Mouse (Mus musculus) limb, embryonic 15.5 days (tissue): Measurements from ENCODE around the gene Ltb4r2. TPM values are rescaled to one million over a fixed set of nuclear protein-coding genes. Genes with fewer than 3 reads are reported as not detected.

ENCODE experiments used
- ATAC-seq: fragments of 200-750 bp; cut with Nextera tagmentation; 2 replicates; pipeline ENCODE4 v1.8.0; 2017; ENCODE audit warnings: low read depth, moderate TSS enrichment; ENCODE audit not compliant: insufficient number of reproducible peaks, low FRiP score, low TSS enrichment
- H3K27ac ChIP-seq: fragments of 300-500 bp; sonication (generic); 2 replicates; pipeline ENCODE4 v1.5.1; 2015; ENCODE audit warnings: moderate library complexity, mild to moderate bottlenecking, inconsistent platforms
- H3K27me3 ChIP-seq: fragments of 300-500 bp; sonication (generic); 2 replicates; pipeline ENCODE4 v1.6.1; 2015; ENCODE audit warnings: inconsistent platforms
- H3K36me3 ChIP-seq: fragments of 300-500 bp; sonication (generic); 2 replicates; pipeline ENCODE4 v1.6.1; 2015; ENCODE audit warnings: inconsistent platforms
- H3K4me1 ChIP-seq: fragments of 300-500 bp; sonication (generic); 2 replicates; pipeline ENCODE4 v1.6.1; 2015; ENCODE audit warnings: inconsistent platforms
- H3K4me2 ChIP-seq: fragments of 300-500 bp; sonication (generic); 2 replicates; pipeline ENCODE4 v1.6.1; 2015; ENCODE audit warnings: mild to moderate bottlenecking, inconsistent platforms
- H3K4me3 ChIP-seq: fragments of 300-500 bp; sonication (generic); 2 replicates; pipeline ENCODE4 v1.5.1; 2015; ENCODE audit warnings: mild to moderate bottlenecking, inconsistent platforms
- H3K9ac ChIP-seq: fragments of 300-500 bp; sonication (generic); 2 replicates; pipeline ENCODE4 v1.6.1; 2015; ENCODE audit warnings: inconsistent platforms
- H3K9me3 ChIP-seq: fragments of 300-500 bp; sonication (generic); 2 replicates; pipeline ENCODE4 v1.6.1; 2016; ENCODE audit warnings: inconsistent platforms
- WGBS: fragments of 180-500 bp; shearing (Covaris S2); methylation state at CpG from one replicate; pipeline ENCODE4 v1.1.7; 2015; 5-methylcytosine and 5-hydroxymethylcytosine counted together
- polyA plus RNA-seq: library from polyadenylated mRNA; unstranded; fragments of >200 nt; fragmentation: Nextera tagmentation; extraction: Ambion mirVana; gene quantifications from 2 replicates; pipeline ENCODE4 v1.2.1, GENCODE M21; 2015

Ltb4r2 gene
- polyA plus RNA-seq, 1 experiment from 2014 or later = 0.83 TPM

GRCm38 (mm10) chr14:55722438-55722945 lies 38.7 kb upstream of the Ltb4r2 start:
- Histone ChIP-seq H3K36me3 (peaks cover 20% of the 10 kb centered on the region), H3K27ac (no peak overlapping the region), H3K27me3 (no peaks in the 10 kb centered on the region), H3K9me3 (no peaks in the 10 kb centered on the region), H3K4me1 (0 out of 2 replicates have a peak, but pooled peaks cover 10% of the 10 kb centered on the region), H3K9ac (no peak overlapping the region), H3K4me2 (peak overlapping the region; percentile 70), H3K4me3 (peak overlapping the region; percentile 89)
- ATAC-seq = no peak
- 47% methylated on average over 8 of the region's 8 CpGs for whole genome bisulfite sequencing

DNA sequence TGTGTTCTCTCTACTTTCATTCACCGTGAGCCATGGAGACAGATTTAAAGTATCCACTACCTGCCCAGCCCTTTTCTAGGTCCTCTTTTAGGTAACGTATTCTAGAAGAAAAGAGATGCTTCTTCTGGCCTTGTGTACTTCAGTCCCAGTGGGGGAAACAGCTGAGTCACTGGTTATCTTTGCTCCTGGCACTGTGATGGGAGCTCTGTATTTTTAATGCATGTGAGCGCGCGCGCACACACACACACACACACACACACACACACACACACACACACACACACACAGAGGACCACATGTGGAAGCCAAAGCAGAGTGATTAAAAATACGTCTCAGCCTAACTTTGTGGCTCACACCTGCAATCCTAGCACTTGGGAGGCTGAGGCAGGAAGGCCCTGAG lies 37.8 kb upstream of the Ltb4r2 start:
- Histone ChIP-seq H3K27ac (no peak overlapping the region), H3K27me3 (no peaks in the 10 kb centered on the region), H3K9me3 (no peaks in the 10 kb centered on the region), H3K36me3 (peaks cover 14% of the 10 kb centered on the region), H3K4me1 (0 out of 2 replicates have a peak, but pooled peaks cover 10% of the 10 kb centered on the region), H3K4me2 (no peak overlapping the region), H3K9ac (no peak overlapping the region), H3K4me3 (no peak overlapping the region)
- 92% methylated on average over 7 of the region's 7 CpGs for WGBS
- no peak for ATAC-seq

DNA sequence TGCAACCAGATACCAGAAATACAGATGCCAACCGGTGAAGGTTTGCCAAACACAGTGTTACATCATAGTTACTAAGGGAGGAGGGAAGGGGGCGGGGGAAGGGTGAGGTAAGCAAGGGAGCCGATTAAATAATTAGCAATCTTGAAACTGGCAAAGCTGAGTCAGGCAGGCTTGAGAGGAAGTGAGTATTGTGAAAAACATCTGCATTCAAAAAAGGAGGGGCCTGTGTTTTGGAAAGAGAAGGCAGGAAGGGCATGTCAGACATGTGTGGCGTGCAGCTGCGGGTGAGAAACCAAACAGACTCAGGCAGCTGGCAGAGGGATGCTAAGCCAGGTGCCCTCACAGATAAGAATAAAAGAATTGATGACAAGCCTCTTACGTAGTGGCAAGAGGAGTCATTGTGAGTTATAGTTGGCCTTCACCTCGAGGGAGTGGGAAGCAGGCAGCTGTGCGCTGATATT lies 36.8 kb upstream of the Ltb4r2 start:
- H3K4me3 ChIP-seq = no peak overlapping the region
- no peak overlapping the region for H3K27ac ChIP-seq
- 0 out of 2 replicates have a peak, but pooled peaks cover 10% of the 10 kb centered on the region for H3K4me1 ChIP-seq
- no peak for ATAC-seq
- no peak overlapping the region for H3K9ac ChIP-seq
- no peaks in the 10 kb centered on the region for H3K9me3 ChIP-seq
- H3K4me2 ChIP-seq = no peak overlapping the region
- WGBS = 55% methylated on average over 8 of the region's 8 CpGs
- peaks cover 5% of the 10 kb centered on the region for H3K36me3 ChIP-seq
- H3K27me3 ChIP-seq = no peaks in the 10 kb centered on the region

GRCm38 (mm10) chr14:55726261-55726660 lies 35.0 kb upstream of the Ltb4r2 start:
- no peak overlapping the region for H3K4me2 ChIP-seq
- 0 out of 2 replicates have a peak, but pooled peaks cover 3% of the 10 kb centered on the region for H3K4me1 ChIP-seq
- ATAC-seq = no peak
- no peak overlapping the region for H3K9ac ChIP-seq
- no peak overlapping the region for H3K4me3 ChIP-seq
- no peaks in the 10 kb centered on the region for H3K9me3 ChIP-seq
- H3K27me3 ChIP-seq = no peaks in the 10 kb centered on the region
- H3K36me3 ChIP-seq = no peaks in the 10 kb centered on the region
- H3K27ac ChIP-seq = no peak overlapping the region

DNA sequence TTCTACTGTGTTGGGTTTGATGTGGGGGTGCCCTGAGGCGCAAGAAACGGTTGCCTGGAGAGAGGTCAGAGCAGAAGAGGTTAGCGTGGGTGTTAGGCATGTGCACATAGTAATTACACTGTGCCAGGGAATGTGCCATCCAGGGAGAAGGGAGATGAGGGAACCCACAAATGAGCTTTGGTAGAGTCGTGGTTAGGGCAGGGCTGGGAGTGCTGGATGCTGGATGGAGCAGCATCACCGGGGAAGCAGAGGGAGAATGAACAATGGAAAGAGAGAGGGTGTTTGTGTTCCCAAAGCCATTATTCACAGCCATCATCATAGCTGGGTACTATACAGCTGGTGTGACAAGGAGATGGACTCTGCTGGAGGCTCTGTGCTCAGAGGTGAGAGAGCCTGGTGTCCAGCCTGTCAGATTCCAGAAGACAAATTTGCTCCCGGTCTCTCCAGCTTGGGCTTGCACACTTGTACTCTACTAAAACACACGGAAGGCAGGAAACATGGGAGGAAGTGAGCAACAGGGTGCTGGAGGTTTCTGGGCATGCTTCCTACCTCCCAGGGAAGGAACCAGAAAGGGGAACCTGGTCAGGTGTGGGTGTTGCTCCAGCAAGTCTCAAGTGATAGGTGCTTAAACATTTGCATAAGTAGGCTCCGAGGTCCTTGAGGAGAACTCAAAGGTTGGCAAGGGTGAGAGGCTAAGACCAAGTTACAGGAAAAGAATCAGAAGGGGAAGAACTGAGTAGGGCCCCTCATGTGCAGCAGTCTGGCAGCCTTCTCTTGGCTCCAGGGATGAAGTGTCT lies 33.1 kb upstream of the Ltb4r2 start:
- H3K4me2 ChIP-seq = no peak overlapping the region
- no peaks in the 10 kb centered on the region for H3K27me3 ChIP-seq
- H3K9ac ChIP-seq = no peak overlapping the region
- no peaks in the 10 kb centered on the region for H3K9me3 ChIP-seq
- ATAC-seq = no peak
- 68% methylated on average over 8 of the region's 8 CpGs for WGBS
- no peak overlapping the region for H3K4me3 ChIP-seq
- H3K36me3 ChIP-seq = no peaks in the 10 kb centered on the region
- no peaks in the 10 kb centered on the region for H3K4me1 ChIP-seq
- H3K27ac ChIP-seq = no peak overlapping the region

DNA sequence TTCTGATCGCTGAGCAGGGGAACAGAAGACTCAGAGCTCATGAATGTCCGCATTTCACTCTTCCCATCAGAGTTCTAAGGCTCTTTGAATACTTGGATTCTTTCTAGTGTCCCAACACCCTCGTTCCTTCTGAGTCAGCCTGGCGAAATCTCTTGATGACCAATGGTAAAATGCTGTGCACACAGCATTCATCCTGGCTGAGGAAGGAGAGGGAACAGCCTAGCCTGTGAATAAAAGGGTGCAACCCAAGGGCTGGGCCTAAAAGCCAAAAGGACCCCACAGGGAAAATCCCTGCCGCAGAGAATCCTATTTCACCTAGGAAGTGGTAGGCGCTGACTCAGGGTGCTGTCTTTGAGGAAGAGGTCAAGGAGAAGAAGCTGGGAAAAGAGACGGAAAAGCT lies 31.1 kb upstream of the Ltb4r2 start:
- H3K27me3 ChIP-seq = no peaks in the 10 kb centered on the region
- H3K36me3 ChIP-seq = no peaks in the 10 kb centered on the region
- no peak for ATAC-seq
- H3K4me1 ChIP-seq = no peaks in the 10 kb centered on the region
- WGBS = 83% methylated on average over 7 of the region's 7 CpGs
- no peaks in the 10 kb centered on the region for H3K9me3 ChIP-seq
- no peak overlapping the region for H3K4me2 ChIP-seq
- H3K9ac ChIP-seq = no peak overlapping the region
- H3K27ac ChIP-seq = no peak overlapping the region
- H3K4me3 ChIP-seq = no peak overlapping the region

DNA sequence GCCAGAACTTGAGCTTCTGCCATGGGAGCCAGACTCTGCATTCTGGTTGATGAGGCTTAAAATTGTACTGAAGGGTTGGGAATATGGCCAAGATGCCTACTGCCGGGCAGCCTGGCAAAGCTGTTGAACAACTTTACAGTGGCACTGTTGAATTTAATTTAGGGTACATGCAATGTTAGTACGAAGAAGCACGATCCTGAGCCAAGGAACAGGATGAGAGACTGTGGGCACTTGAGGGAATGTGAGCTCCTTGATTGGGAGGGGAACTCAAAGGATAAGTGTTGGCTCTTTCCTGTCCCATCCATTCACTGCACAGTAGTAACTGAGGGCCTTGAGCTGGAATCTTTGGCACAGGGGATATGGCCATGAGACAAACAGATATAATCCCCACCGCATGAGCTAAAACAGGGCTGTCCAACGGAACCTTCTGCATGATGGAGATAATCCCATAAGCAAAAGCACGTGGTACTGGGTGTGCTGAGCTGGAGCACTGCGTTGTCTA lies 30.6 kb upstream of the Ltb4r2 start:
- ATAC-seq = no peak
- Histone ChIP-seq H3K4me3 (no peak overlapping the region), H3K27ac (no peak overlapping the region), H3K4me1 (no peaks in the 10 kb centered on the region), H3K9ac (no peak overlapping the region), H3K36me3 (no peaks in the 10 kb centered on the region), H3K9me3 (no peaks in the 10 kb centered on the region), H3K27me3 (no peaks in the 10 kb centered on the region), H3K4me2 (no peak overlapping the region)
- 77% methylated on average over 7 of the region's 7 CpGs for WGBS

GRCm38 (mm10) chr14:55733889-55734288 lies 27.3 kb upstream of the Ltb4r2 start:
- no peak overlapping the region for H3K27ac ChIP-seq
- no peak for ATAC-seq
- H3K4me2 ChIP-seq = no peak overlapping the region
- no peaks in the 10 kb centered on the region for H3K27me3 ChIP-seq
- H3K9ac ChIP-seq = no peak overlapping the region
- WGBS = 69% methylated on average over 10 of the region's 10 CpGs
- peaks cover 6% of the 10 kb centered on the region for H3K36me3 ChIP-seq
- H3K4me3 ChIP-seq = no peak overlapping the region
- H3K4me1 ChIP-seq = no peaks in the 10 kb centered on the region
- no peaks in the 10 kb centered on the region for H3K9me3 ChIP-seq

- H3K4me3 ChIP-seq = no peak overlapping the region
- ATAC-seq = no peak
- 71% methylated on average over 7 of the region's 7 CpGs for WGBS
Observed at GRCm38 (mm10) chr14:55734869-55735268, 26.4 kb upstream of the Ltb4r2 start.

GRCm38 (mm10) chr14:55735334-55735733 lies 25.9 kb upstream of the Ltb4r2 start:
- H3K4me1 ChIP-seq = no peaks in the 10 kb centered on the region
- H3K4me3 ChIP-seq = no peak overlapping the region
- no peak overlapping the region for H3K4me2 ChIP-seq
- H3K36me3 ChIP-seq = peaks cover 21% of the 10 kb centered on the region
- H3K27ac ChIP-seq = no peak overlapping the region
- WGBS = 69% methylated on average over 3 of the region's 3 CpGs
- ATAC-seq = no peak
- no peaks in the 10 kb centered on the region for H3K27me3 ChIP-seq
- H3K9me3 ChIP-seq = no peaks in the 10 kb centered on the region
- no peak overlapping the region for H3K9ac ChIP-seq

More at GRCm38 (mm10) chr14:55734869-55735268, 26.4 kb upstream of the Ltb4r2 start:
- H3K36me3 ChIP-seq = peaks cover 16% of the 10 kb centered on the region
- no peak overlapping the region for H3K27ac ChIP-seq
- H3K27me3 ChIP-seq = no peaks in the 10 kb centered on the region
- H3K4me2 ChIP-seq = no peak overlapping the region
- no peaks in the 10 kb centered on the region for H3K9me3 ChIP-seq
- no peaks in the 10 kb centered on the region for H3K4me1 ChIP-seq
- H3K9ac ChIP-seq = no peak overlapping the region

DNA sequence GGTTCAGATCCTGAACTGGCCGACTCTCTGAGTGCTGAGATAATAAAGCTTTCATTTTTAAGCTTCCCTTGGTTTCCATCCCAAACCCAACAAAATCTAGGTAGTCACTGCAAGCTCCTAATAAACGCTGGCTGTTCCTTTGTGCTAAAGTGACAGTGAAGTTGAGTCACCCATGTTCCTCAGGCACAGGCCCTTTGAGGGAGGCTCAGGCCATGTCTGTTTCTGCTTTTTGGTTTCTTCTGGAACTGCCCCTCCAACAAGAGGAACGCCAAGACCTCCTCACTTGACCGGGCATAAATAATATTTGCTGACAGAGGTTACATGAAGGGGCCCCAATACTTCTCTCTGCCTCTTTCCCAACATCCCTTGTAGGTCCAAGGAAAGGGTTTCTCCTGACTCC lies 25.5 kb upstream of the Ltb4r2 start:
- no peaks in the 10 kb centered on the region for H3K4me1 ChIP-seq
- no peaks in the 10 kb centered on the region for H3K9me3 ChIP-seq
- no peak overlapping the region for H3K4me3 ChIP-seq
- no peak overlapping the region for H3K9ac ChIP-seq
- ATAC-seq = no peak
- H3K27ac ChIP-seq = no peak overlapping the region
- H3K4me2 ChIP-seq = no peak overlapping the region
- no peaks in the 10 kb centered on the region for H3K27me3 ChIP-seq
- H3K36me3 ChIP-seq = peaks cover 25% of the 10 kb centered on the region
- 75% methylated on average over 4 of the region's 4 CpGs for WGBS

- Histone ChIP-seq H3K27me3 (no peaks in the 10 kb centered on the region), H3K27ac (no peak overlapping the region), H3K4me3 (no peak overlapping the region), H3K36me3 (peaks cover 39% of the 10 kb centered on the region), H3K4me1 (no peaks in the 10 kb centered on the region), H3K4me2 (no peak overlapping the region), H3K9me3 (no peaks in the 10 kb centered on the region), H3K9ac (no peak overlapping the region)
- WGBS = 82% methylated on average over 9 of the region's 9 CpGs
- no peak for ATAC-seq
Observed at GRCm38 (mm10) chr14:55737086-55737687, 24.0 kb upstream of the Ltb4r2 start.
